In genomic region chr5:87567306-87567705, GRCm38 (mm10) we compare ENCODE assay signal across 17 mouse cellular contexts. TPM values are rescaled to one million over a fixed set of nuclear protein-coding genes. Genes with fewer than 3 reads are reported as not detected.
"Had no signal": no experiment of that assay in that cellular context is flagged by ENCODE, and none has a peak within 500 bp of the region (broad histone marks: within the 10 kb centered on the region; RNA-seq: fewer than 3 reads in every experiment).

No protein-coding gene starts in this region.

- H3K9ac ChIP-seq: hindbrain, embryonic 13.5 days; limb, embryonic 15.5 days; liver, embryonic 15.5 days; lung, embryonic 14.5 days; neural tube, embryonic 15.5 days had no signal

- H3K4me3 ChIP-seq: hindbrain, embryonic 13.5 days; left cerebral cortex, adult 2 months; limb, embryonic 15.5 days; liver, embryonic 15.5 days; midbrain, embryonic 10.5 days; myocyte; neural tube, embryonic 15.5 days had no signal

- H3K4me2 ChIP-seq: hindbrain, embryonic 13.5 days; limb, embryonic 15.5 days; liver, embryonic 15.5 days; lung, embryonic 14.5 days; neural tube, embryonic 15.5 days had no signal

- DNase-seq: lung, embryonic 14.5 days; lung, postnatal 10 days; lung, postnatal 4 days; midbrain, embryonic 14.5 days; right cerebral cortex, adult 18-20 months; right cerebral cortex, postnatal 25 days had no signal

- H3K36me3 ChIP-seq: hindbrain, embryonic 13.5 days; limb, embryonic 15.5 days; liver, embryonic 15.5 days; midbrain, embryonic 10.5 days; neural tube, embryonic 15.5 days had no signal

- H3K9me3 ChIP-seq: hindbrain, embryonic 13.5 days; limb, embryonic 15.5 days; liver, embryonic 15.5 days; midbrain, embryonic 10.5 days; neural tube, embryonic 15.5 days had no signal

- H3K4me1 ChIP-seq: hindbrain, embryonic 13.5 days; limb, embryonic 15.5 days; liver, embryonic 15.5 days; midbrain, embryonic 10.5 days; neural tube, embryonic 15.5 days had no signal

- H3K27ac ChIP-seq: hindbrain, embryonic 13.5 days; left cerebral cortex, adult 2 months; limb, embryonic 15.5 days; liver, embryonic 15.5 days; midbrain, embryonic 10.5 days; neural tube, embryonic 15.5 days; stomach, postnatal 0 days had no signal

- H3K27me3 ChIP-seq: hindbrain, embryonic 13.5 days; limb, embryonic 15.5 days; liver, embryonic 15.5 days; neural tube, embryonic 15.5 days had no signal

RNA-seq across cellular contexts. Expression of gene Sult1d1, which starts 1.5 kb away (rescaled TPM):
- polyA plus RNA-seq: hindbrain, embryonic 13.5 days; limb, embryonic 11.5 days; limb, embryonic 15.5 days; lung, embryonic 14.5 days; midbrain, embryonic 10.5 days; midbrain, embryonic 14.5 days; myocyte; neural tube, embryonic 11.5 days; neural tube, embryonic 15.5 days had no signal

RNA-seq across cellular contexts. Expression of gene Sult1e1, which starts 24.1 kb away (rescaled TPM):
- polyA plus RNA-seq: hindbrain, embryonic 13.5 days; large intestine, adult 2 months; limb, embryonic 11.5 days; limb, embryonic 15.5 days; liver, embryonic 15.5 days; lung, embryonic 14.5 days; midbrain, embryonic 14.5 days; myocyte; neural tube, embryonic 11.5 days; neural tube, embryonic 15.5 days had no signal

RNA-seq across cellular contexts. Expression of gene Sult1b1, which starts 29.3 kb away (rescaled TPM):
- polyA plus RNA-seq: hindbrain, embryonic 13.5 days; limb, embryonic 11.5 days; limb, embryonic 15.5 days; lung, embryonic 14.5 days; midbrain, embryonic 10.5 days; midbrain, embryonic 14.5 days; myocyte; neural tube, embryonic 11.5 days; neural tube, embryonic 15.5 days had no signal
